10 mouse cellular contexts compared by ENCODE assay signal in the genomic region with DNA sequence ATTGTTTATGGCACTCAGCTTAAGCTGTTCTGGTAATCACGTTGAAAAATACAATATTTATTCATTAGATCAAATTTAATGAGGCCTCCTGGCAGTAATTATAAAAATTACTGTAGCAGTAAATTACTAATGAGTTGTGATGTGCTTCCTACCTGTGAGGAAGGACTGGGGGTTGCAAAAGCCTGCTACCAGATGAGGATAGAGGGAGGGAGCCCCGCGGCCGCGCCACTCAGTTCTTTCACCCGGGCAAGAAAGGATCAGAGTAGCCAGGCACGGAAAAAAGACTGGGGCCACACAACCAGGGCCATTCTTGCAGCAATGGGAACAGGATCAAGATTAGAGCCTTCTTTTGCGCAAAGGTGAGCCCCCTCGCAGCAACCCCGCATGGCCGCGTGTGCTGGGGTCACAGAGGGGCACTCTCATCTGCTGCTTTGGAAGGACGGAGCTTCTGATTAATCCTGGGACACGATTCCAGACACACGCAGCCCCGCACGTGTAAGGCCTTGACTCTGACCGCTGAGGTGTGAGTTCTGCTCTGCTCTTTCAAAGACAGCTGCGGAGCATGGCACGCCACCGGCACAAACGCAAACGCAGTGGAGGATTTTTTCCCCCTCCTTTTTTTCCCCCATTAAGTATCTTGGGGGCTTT. TPM values are rescaled to one million over a fixed set of nuclear protein-coding genes. Genes with fewer than 3 reads are reported as not detected.
A peak's percentile ranks its signal among the peaks of the same experiment; 100 is the strongest.
DNase-seq lines count a peak whose midpoint lies in the region; ATAC-seq and TF ChIP-seq lines count a peak whose summit lies in the region.
"Had no signal": no experiment of that assay in that cellular context is flagged by ENCODE, and none has a peak within 500 bp of the region (broad histone marks: within the 10 kb centered on the region; RNA-seq: fewer than 3 reads in every experiment).

No protein-coding gene starts in this region.

- no peak for DNase-seq in kidney, postnatal 0 days (ENCODE audit: low spot score)
- no peak for DNase-seq in kidney, postnatal 4 days
- peak; percentile 65 for DNase-seq in forebrain, embryonic 11.5 days (ENCODE audit: low spot score)
- no peak for DNase-seq in adrenal gland, postnatal 36 days
- no peak for DNase-seq in kidney, adult 9 months
- DNase-seq in testis, postnatal 10 days (ENCODE audit: low spot score) = no peak
- DNase-seq: lung, adult 2 months had no signal

- TF ChIP-seq CTCF in kidney, postnatal 0 days (IDR thresholded peaks at IDR 0.05; ENCODE audit: low read depth) = no peak

- no peak for ATAC-seq in kidney, postnatal 0 days (replicated peaks; ENCODE audit: low FRiP score, low read depth)
- peak; percentile 49; the same call in 1 of the 2 replicates for ATAC-seq in forebrain, embryonic 11.5 days (replicated peaks; ENCODE audit: low FRiP score)
- no peak for ATAC-seq in limb, embryonic 12.5 days (ENCODE audit: insufficient number of reproducible peaks, insufficient read depth, low FRiP score, low TSS enrichment, low read depth)
- ATAC-seq in neural tube, embryonic 15.5 days (ENCODE audit: low FRiP score) = peak; percentile 55; the same call in 1 of the 2 replicates

- H3K4me2 ChIP-seq in kidney, postnatal 0 days (ENCODE audit: low read length) = peak overlapping the region; percentile 44
- H3K4me2 ChIP-seq in forebrain, embryonic 11.5 days (ENCODE audit: low read depth, low read length, severe bottlenecking) = peak overlapping the region; percentile 37
- H3K4me2 ChIP-seq in limb, embryonic 12.5 days = peak overlapping the region; percentile 62
- H3K4me2 ChIP-seq in neural tube, embryonic 15.5 days = peak overlapping the region; percentile 61

- no peaks in the 10 kb centered on the region for H3K27me3 ChIP-seq in kidney, postnatal 0 days (ENCODE audit: insufficient read depth, low read length)
- H3K27me3 ChIP-seq in forebrain, embryonic 11.5 days (ENCODE audit: control insufficient read depth, insufficient read depth, low read length) = peaks cover 2% of the 10 kb centered on the region; the same call in 1 of the 2 replicates
- no peaks in the 10 kb centered on the region for H3K27me3 ChIP-seq in limb, embryonic 12.5 days
- H3K27me3 ChIP-seq in neural tube, embryonic 15.5 days (replicated peaks) = peaks cover 18% of the 10 kb centered on the region

- no peaks in the 10 kb centered on the region for H3K9me3 ChIP-seq in kidney, postnatal 0 days (replicated peaks; ENCODE audit: low read length)
- no peaks in the 10 kb centered on the region for H3K9me3 ChIP-seq in forebrain, embryonic 11.5 days (ENCODE audit: control insufficient read depth, low read length)
- no peaks in the 10 kb centered on the region for H3K9me3 ChIP-seq in limb, embryonic 12.5 days
- H3K9me3 ChIP-seq in neural tube, embryonic 15.5 days (replicated peaks) = no peaks in the 10 kb centered on the region
- H3K9me3 ChIP-seq: G1E had no signal

- WGBS in kidney, postnatal 0 days = 11% methylated on average over 23 of the region's 23 CpGs
- WGBS in forebrain, embryonic 11.5 days = 2% methylated on average over 23 of the region's 23 CpGs
- WGBS in limb, embryonic 12.5 days = 1% methylated on average over 23 of the region's 23 CpGs
- 5% methylated on average over 23 of the region's 23 CpGs for WGBS in neural tube, embryonic 15.5 days

- H3K36me3 ChIP-seq in kidney, postnatal 0 days (ENCODE audit: insufficient read depth, low read length) = no peaks in the 10 kb centered on the region
- no peaks in the 10 kb centered on the region for H3K36me3 ChIP-seq in forebrain, embryonic 11.5 days (ENCODE audit: control insufficient read depth, insufficient read depth, low read length)
- H3K36me3 ChIP-seq in limb, embryonic 12.5 days = no peaks in the 10 kb centered on the region
- no peaks in the 10 kb centered on the region for H3K36me3 ChIP-seq in neural tube, embryonic 15.5 days
- H3K36me3 ChIP-seq: G1E had no signal

- H3K4me1 ChIP-seq in kidney, postnatal 0 days (replicated peaks; ENCODE audit: insufficient read depth, low read length) = no peaks in the 10 kb centered on the region
- peaks cover 5% of the 10 kb centered on the region; the same call in 1 of the 2 replicates for H3K4me1 ChIP-seq in forebrain, embryonic 11.5 days (replicated peaks; ENCODE audit: control insufficient read depth, insufficient read depth, low read length)
- H3K4me1 ChIP-seq in limb, embryonic 12.5 days (replicated peaks) = peaks cover 10% of the 10 kb centered on the region
- peaks cover 10% of the 10 kb centered on the region for H3K4me1 ChIP-seq in neural tube, embryonic 15.5 days

- H3K9ac ChIP-seq in kidney, postnatal 0 days (ENCODE audit: low read depth, low read length) = no peak overlapping the region
- H3K9ac ChIP-seq in forebrain, embryonic 11.5 days (ENCODE audit: low read length) = peak overlapping the region; percentile 7; the same call in 1 of the 2 replicates
- peak overlapping the region; percentile 51; the same call in 1 of the 2 replicates for H3K9ac ChIP-seq in limb, embryonic 12.5 days (replicated peaks)
- peak overlapping the region; percentile 45; the same call in 1 of the 2 replicates for H3K9ac ChIP-seq in neural tube, embryonic 15.5 days (replicated peaks)

- 0 out of 2 replicates have a peak overlapping the region, but pooled peaks have one; percentile 9 for H3K4me3 ChIP-seq in kidney, postnatal 0 days (replicated peaks; ENCODE audit: low read depth, low read length)
- peak overlapping the region; percentile 1; the same call in 1 of the 2 replicates for H3K4me3 ChIP-seq in forebrain, embryonic 11.5 days (ENCODE audit: low read depth, low read length)
- peak overlapping the region; percentile 30 for H3K4me3 ChIP-seq in limb, embryonic 12.5 days (replicated peaks)
- peak overlapping the region; percentile 21 for H3K4me3 ChIP-seq in neural tube, embryonic 15.5 days (replicated peaks)

- no peak overlapping the region for H3K27ac ChIP-seq in kidney, postnatal 0 days
- H3K27ac ChIP-seq in forebrain, embryonic 11.5 days (ENCODE audit: low read depth, low read length) = no peak overlapping the region
- no peak overlapping the region for H3K27ac ChIP-seq in limb, embryonic 12.5 days
- no peak overlapping the region for H3K27ac ChIP-seq in neural tube, embryonic 15.5 days (replicated peaks)

RNA-seq across cellular contexts. Expression of a gene that starts 23.2 kb away (rescaled TPM):
- polyA plus RNA-seq in kidney, postnatal 0 days (2015; fragmentation: Nextera tagmentation; extraction: Ambion mirVana) = 73.6 and 88.7 TPM in 2 replicates
- 255 and 266 TPM in 2 replicates for polyA plus RNA-seq in forebrain, embryonic 11.5 days (2014; fragmentation: Nextera tagmentation; extraction: Ambion mirVana)
- polyA plus RNA-seq in limb, embryonic 12.5 days (2016; fragmentation: Nextera tagmentation; extraction: Ambion mirVana) = 242 and 246 TPM in 2 replicates
- polyA plus RNA-seq in neural tube, embryonic 15.5 days (2015; fragmentation: Nextera tagmentation; extraction: Ambion mirVana) = 14.0 and 57.1 TPM in 2 replicates
- 1 to 10 TPM; 3.6 to 4.3 TPM for total RNA-seq in adrenal gland, postnatal 36 days (2021)

Comparison
In these comparisons a context has a peak if more than half of its experiments do, and no peak if none do; other contexts are left out.
1. ATAC-seq: peak in forebrain, embryonic 11.5 days (single experiment) and neural tube, embryonic 15.5 days (single experiment); none in kidney, postnatal 0 days (single experiment) and limb, embryonic 12.5 days (single experiment).
2. Peak in every context shown above with its lines, with median percentiles within 50 percentile points of each other: H3K4me2 ChIP-seq and H3K4me3 ChIP-seq.